Mouse (Mus musculus) hindbrain, embryonic 16.5 days (tissue): ENCODE measurements around the gene Lrrc4. TPM values are rescaled to one million over a fixed set of nuclear protein-coding genes. Genes with fewer than 3 reads are reported as not detected.

ENCODE experiments used
- polyA plus RNA-seq: library from polyadenylated mRNA; unstranded; fragments of >200 nt; fragmentation: Nextera tagmentation; extraction: Ambion mirVana; gene quantifications from 2 replicates; pipeline ENCODE4 v1.2.1, GENCODE M21; 2015

Gene Lrrc4
- polyA plus RNA-seq, 1 experiment from 2014 or later = 7.2 TPM

Other genes with a start within 250 kb of the Lrrc4 start
- gene Lep, start 228.5 kb upstream of the Lrrc4 start, polyA plus RNA-seq = not detected in 2 replicates